Mouse (Mus musculus): ENCODE results near the gene Olfr1212.

Olfr1212 gene

GRCm38 (mm10) chr2:88953669-88954068, at the start of gene Olfr1212:
TSS of gene Olfr1212 (plus strand) at chr2:88953969.
- in situ Hi-C loops (cut with MboI; ENCODE audit: low sequenced_read_pairs) = no loop called here

- in situ Hi-C loops (cut with MboI; ENCODE audit: low sequenced_read_pairs) = no loop called here
Measured at GRCm38 (mm10) chr2:88915057-88915456, 38.7 kb upstream of the Olfr1212 start, which contains the start of gene Olfr1209. TSS of gene Olfr1209 (minus strand) at chr2:88915157.

GRCm38 (mm10) chr2:88938011-88938410, 15.8 kb upstream of the Olfr1212 start, which contains the start of gene Olfr1211:
TSS of gene Olfr1211 (minus strand) at chr2:88938111.
- in situ Hi-C loops (cut with MboI; ENCODE audit: low sequenced_read_pairs) = no loop called here

GRCm38 (mm10) chr2:88980181-88980580, 26.4 kb downstream of the Olfr1212 start, which contains the start of gene Gm13762:
TSS of gene Gm13762 (minus strand) at chr2:88980281.
- in situ Hi-C loops (cut with MboI; ENCODE audit: low sequenced_read_pairs) = no loop called here

- in situ Hi-C loops (cut with MboI; ENCODE audit: low sequenced_read_pairs) = no loop called here
Measured at GRCm38 (mm10) chr2:88992553-88992952, 38.8 kb downstream of the Olfr1212 start, which contains the start of gene Olfr1214. TSS of gene Olfr1214 (minus strand) at chr2:88992653.

- in situ Hi-C loops (cut with MboI; ENCODE audit: low sequenced_read_pairs) = no loop called here
Measured at GRCm38 (mm10) chr2:89006873-89007272, 53.1 kb downstream of the Olfr1212 start, which contains the start of gene Olfr1215. TSS of gene Olfr1215 (minus strand) at chr2:89006973.

All from CH12F3 (cell line).